Comparison of ENCODE assay signal across 23 mouse cellular contexts in the genomic region with DNA sequence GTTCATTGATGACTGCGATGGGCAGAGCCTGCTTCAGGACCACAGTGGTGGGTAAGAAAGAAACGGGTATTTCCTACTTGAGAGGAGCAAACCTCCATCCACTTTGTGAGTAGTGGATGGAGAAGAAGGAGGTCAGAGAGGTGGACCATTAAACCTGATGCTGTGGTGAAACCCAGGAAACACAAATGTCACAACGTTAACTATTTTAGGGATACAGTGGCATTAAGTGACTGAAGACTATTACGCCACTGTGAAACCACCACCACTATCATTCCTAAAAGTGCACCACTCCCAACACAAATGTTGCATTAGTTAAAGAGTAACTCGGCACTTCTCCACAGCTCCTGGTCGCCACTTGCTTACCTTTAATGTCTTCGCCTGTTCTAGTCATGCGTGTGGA.
DNase-seq lines count a peak whose midpoint lies in the region; ATAC-seq and TF ChIP-seq lines count a peak whose summit lies in the region.
"Had no signal": no experiment of that assay in that cellular context is flagged by ENCODE, and none has a peak within 500 bp of the region (broad histone marks: within the 10 kb centered on the region; RNA-seq: fewer than 3 reads in every experiment).

No protein-coding gene starts in this region.

- H3K27ac ChIP-seq in liver, adult 2 months (replicated peaks; ENCODE audit: insufficient read depth, low read depth, low read length), result no peak overlapping the region
- H3K27ac ChIP-seq in liver, embryonic 12.5 days, result no peak overlapping the region
- no peak overlapping the region for H3K27ac ChIP-seq in hindbrain, embryonic 11.5 days (ENCODE audit: low read depth, low read length)
- H3K27ac ChIP-seq: embryonic facial prominence, embryonic 13.5 days; embryonic facial prominence, embryonic 15.5 days; forebrain, embryonic 10.5 days; forebrain, embryonic 12.5 days had no signal

- no peak for TF ChIP-seq POLR2A in liver, adult 2 months (IDR thresholded peaks at IDR 0.05; ENCODE audit: extremely low read depth, insufficient read depth, low read length)

- WGBS in liver, adult 2 months, result 46% methylated on average over 8 of the region's 8 CpGs
- 69% methylated on average over 8 of the region's 8 CpGs for WGBS in liver, embryonic 12.5 days (ENCODE audit: insufficient replicate concordance)
- 91% methylated on average over 8 of the region's 8 CpGs for WGBS in hindbrain, embryonic 11.5 days

- no peak overlapping the region for H3K4me2 ChIP-seq in liver, embryonic 12.5 days
- no peak overlapping the region for H3K4me2 ChIP-seq in hindbrain, embryonic 11.5 days (replicated peaks; ENCODE audit: low read depth, low read length)
- H3K4me2 ChIP-seq: embryonic facial prominence, embryonic 13.5 days; embryonic facial prominence, embryonic 15.5 days; forebrain, embryonic 12.5 days had no signal

- peak; percentile 48 for DNase-seq in liver, adult 2 months (ENCODE audit: extremely low read depth, low read depth, low spot score)
- DNase-seq in urinary bladder, postnatal 10 days (ENCODE audit: low spot score), result no peak
- no peak for DNase-seq in hindbrain, embryonic 11.5 days (ENCODE audit: low spot score)
- DNase-seq: adrenal gland, adult 2 months; adrenal gland, postnatal 10 days; adrenal gland, postnatal 25 days; cerebellum, adult 11 months; cerebellum, adult 18-20 months; cerebellum, adult 8-10 months; cerebellum, adult 9-11 months; cerebellum, postnatal 14 days; cerebellum, postnatal 36 days; embryo, embryonic 11 days had no signal

- H3K4me1 ChIP-seq in liver, adult 2 months (ENCODE audit: control insufficient read depth, insufficient read depth, low read length), result peaks cover 8% of the 10 kb centered on the region; the same call in 1 of the 2 replicates
- H3K4me1 ChIP-seq in liver, embryonic 12.5 days, result no peaks in the 10 kb centered on the region
- H3K4me1 ChIP-seq in hindbrain, embryonic 11.5 days (replicated peaks; ENCODE audit: control insufficient read depth, insufficient read depth, low read length), result no peaks in the 10 kb centered on the region
- H3K4me1 ChIP-seq: embryonic facial prominence, embryonic 13.5 days; embryonic facial prominence, embryonic 15.5 days; forebrain, embryonic 12.5 days had no signal

- no peak overlapping the region for H3K4me3 ChIP-seq in liver, adult 2 months (ENCODE audit: insufficient read depth, low read depth, low read length)
- no peak overlapping the region for H3K4me3 ChIP-seq in liver, embryonic 12.5 days
- H3K4me3 ChIP-seq in hindbrain, embryonic 11.5 days (ENCODE audit: low read depth, low read length), result no peak overlapping the region
- H3K4me3 ChIP-seq: embryonic facial prominence, embryonic 13.5 days; embryonic facial prominence, embryonic 15.5 days; erythroblast, embryonic 14.5 days; forebrain, embryonic 10.5 days; forebrain, embryonic 12.5 days had no signal

- no peak overlapping the region for H3K9ac ChIP-seq in liver, adult 2 months (ENCODE audit: low read depth, low read length)
- H3K9ac ChIP-seq in liver, embryonic 12.5 days, result no peak overlapping the region
- H3K9ac ChIP-seq in hindbrain, embryonic 11.5 days (ENCODE audit: low read depth, low read length), result no peak overlapping the region
- H3K9ac ChIP-seq: embryonic facial prominence, embryonic 13.5 days; embryonic facial prominence, embryonic 15.5 days; forebrain, embryonic 12.5 days had no signal

- TF ChIP-seq CTCF in liver, adult 2 months (IDR thresholded peaks at IDR 0.05; ENCODE audit: low read depth, low read length), result no peak

- H3K79me2 ChIP-seq in liver, adult 2 months (ENCODE audit: control insufficient read depth, insufficient read depth, low read length), result no peaks in the 10 kb centered on the region

- no peaks in the 10 kb centered on the region for H3K36me3 ChIP-seq in liver, adult 2 months (ENCODE audit: control insufficient read depth, insufficient read depth, low read length)
- H3K36me3 ChIP-seq in liver, embryonic 12.5 days, result no peaks in the 10 kb centered on the region
- no peaks in the 10 kb centered on the region for H3K36me3 ChIP-seq in hindbrain, embryonic 11.5 days (ENCODE audit: control insufficient read depth, insufficient read depth, low read length)
- H3K36me3 ChIP-seq: embryonic facial prominence, embryonic 13.5 days; embryonic facial prominence, embryonic 15.5 days; forebrain, embryonic 10.5 days; forebrain, embryonic 12.5 days had no signal

- no peaks in the 10 kb centered on the region for H3K27me3 ChIP-seq in liver, adult 2 months (ENCODE audit: control insufficient read depth, insufficient read depth, low read length)
- H3K27me3 ChIP-seq in liver, embryonic 12.5 days (replicated peaks), result no peaks in the 10 kb centered on the region
- H3K27me3 ChIP-seq in hindbrain, embryonic 11.5 days (ENCODE audit: control insufficient read depth, insufficient read depth, low read length), result no peaks in the 10 kb centered on the region
- H3K27me3 ChIP-seq: embryonic facial prominence, embryonic 13.5 days; embryonic facial prominence, embryonic 15.5 days; forebrain, embryonic 12.5 days had no signal

- no peaks in the 10 kb centered on the region for H3K9me3 ChIP-seq in liver, embryonic 12.5 days (replicated peaks)
- H3K9me3 ChIP-seq in hindbrain, embryonic 11.5 days (ENCODE audit: control insufficient read depth, low read length), result no peaks in the 10 kb centered on the region
- H3K9me3 ChIP-seq: embryonic facial prominence, embryonic 13.5 days; embryonic facial prominence, embryonic 15.5 days; forebrain, embryonic 10.5 days; forebrain, embryonic 12.5 days had no signal

- no peak for ATAC-seq in liver, embryonic 12.5 days
- peak; percentile 77 for ATAC-seq in granulocyte monocyte progenitor cell, adult 5-6 weeks (replicated peaks; ENCODE audit: poor library complexity, severe bottlenecking)
- peak; percentile 33; the same call in 1 of the 2 replicates for ATAC-seq in megakaryocyte, adult 5-6 weeks (ENCODE audit: poor library complexity, severe bottlenecking)
- ATAC-seq in monocyte, adult 5-6 weeks (replicated peaks; ENCODE audit: insufficient number of reproducible peaks, low FRiP score, low TSS enrichment, poor library complexity, severe bottlenecking), result 0 out of 2 replicates have a peak, but pooled peaks have one; percentile 13
- ATAC-seq in hindbrain, embryonic 11.5 days (ENCODE audit: low FRiP score), result no peak
- ATAC-seq: forebrain, embryonic 14.5 days had no signal

Comparison
In these comparisons a context has a peak if more than half of its experiments do, and no peak if none do; other contexts are left out.
1. ATAC-seq: peak in granulocyte monocyte progenitor cell, adult 5-6 weeks (single experiment), megakaryocyte, adult 5-6 weeks (single experiment) and monocyte, adult 5-6 weeks (single experiment); none in liver, embryonic 12.5 days (single experiment) and hindbrain, embryonic 11.5 days (single experiment).